Mouse (Mus musculus) hindbrain, embryonic 14.5 days (tissue): ENCODE results near the gene Ankrd34a. TPM values are rescaled to one million over a fixed set of nuclear protein-coding genes. Genes with fewer than 3 reads are reported as not detected.
A peak's percentile ranks its signal among the peaks of the same experiment; 100 is the strongest.
"Not testable (repeated sequence)": the region's sequence is repeated elsewhere in the genome, so short reads cannot be mapped to it uniquely, and the experiment has no call there.

Source experiments
- ATAC-seq: fragments of 200-750 bp; cut with Nextera tagmentation; 2 replicates; pipeline ENCODE4 v1.8.0; 2017; ENCODE audit warnings: moderate number of reproducible peaks, mild to moderate bottlenecking, moderate TSS enrichment, moderate library complexity; ENCODE audit not compliant: low FRiP score
- DNase-seq: peaks from one replicate; pipeline ENCODE4 v3.0.0-alpha.2; 2015; ENCODE audit warnings: low spot score
- H3K27ac ChIP-seq: fragments of 300-500 bp; sonication (generic); 2 replicates; pipeline ENCODE4 v1.5.1; 2014; ENCODE audit warnings: mild to moderate bottlenecking, moderate library complexity
- H3K27me3 ChIP-seq: fragments of 300-500 bp; sonication (generic); 2 replicates; pipeline ENCODE4 v1.6.1; 2014; ENCODE audit warnings: mild to moderate bottlenecking, low read length, mixed read lengths; ENCODE audit not compliant: control insufficient read depth, insufficient read depth
- H3K36me3 ChIP-seq: fragments of 300-500 bp; sonication (generic); replicated peaks from 2 replicates; pipeline ENCODE4 v1.6.1; 2014; ENCODE audit not compliant: control insufficient read depth, insufficient read depth
- H3K4me1 ChIP-seq: fragments of 300-500 bp; sonication (generic); replicated peaks from 2 replicates; pipeline ENCODE4 v1.6.1; 2014; ENCODE audit warnings: antibody characterized with exemption, low read length, mixed read lengths; ENCODE audit not compliant: control insufficient read depth, insufficient read depth
- H3K4me2 ChIP-seq: fragments of 300-500 bp; sonication (generic); replicated peaks from 2 replicates; pipeline ENCODE4 v1.6.1; 2014; ENCODE audit warnings: mild to moderate bottlenecking, moderate library complexity
- H3K4me3 ChIP-seq: fragments of 300-500 bp; sonication (generic); replicated peaks from 2 replicates; pipeline ENCODE4 v1.5.1; 2014; ENCODE audit warnings: mild to moderate bottlenecking, low read length
- H3K9ac ChIP-seq: fragments of 300-500 bp; sonication (generic); 2 replicates; pipeline ENCODE4 v1.6.1; 2014
- H3K9me3 ChIP-seq: fragments of 300-500 bp; sonication (generic); 2 replicates; pipeline ENCODE4 v1.6.1; 2016; ENCODE audit warnings: low read length; ENCODE audit not compliant: control insufficient read depth
- WGBS: fragments of 180-500 bp; shearing (Covaris S2); extraction: QIAGEN DNeasy Blood & Tissue Kit; methylation state at CpG from one replicate; pipeline ENCODE4 v1.1.7; 2014; 5-methylcytosine and 5-hydroxymethylcytosine counted together
- polyA plus RNA-seq: library from polyadenylated mRNA; unstranded; fragments of >200 nt; fragmentation: Nextera tagmentation; extraction: Ambion mirVana; gene quantifications from 2 replicates; pipeline ENCODE4 v1.2.1, GENCODE M21; 2014

The Ankrd34a gene
- polyA plus RNA-seq, 1 experiment from 2014 or later = 17.5 TPM

DNA sequence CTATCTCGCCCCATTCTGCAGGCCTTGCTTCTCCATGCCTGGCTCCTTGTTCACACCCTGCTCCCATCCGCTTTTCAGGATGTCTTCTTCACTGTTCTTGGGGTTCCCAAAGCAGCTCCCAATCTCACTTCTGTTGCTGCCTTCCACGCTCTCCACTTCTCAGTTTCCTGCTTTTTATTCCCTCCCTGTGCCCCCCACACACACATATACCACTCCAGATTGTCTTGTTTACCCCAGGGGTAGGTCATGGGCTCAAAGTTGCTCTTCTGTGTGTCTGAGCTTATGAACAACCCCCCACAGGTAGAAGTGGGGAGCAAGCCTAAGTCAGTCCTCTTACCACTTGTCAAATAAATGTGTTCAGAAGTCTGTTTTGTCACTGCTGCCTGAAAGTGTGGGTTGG, 3.0 kb downstream of the Ankrd34a start:
- H3K27me3 ChIP-seq = no peaks in the 10 kb centered on the region
- peaks cover 57% of the 10 kb centered on the region for H3K4me1 ChIP-seq
- no peak overlapping the region for H3K4me3 ChIP-seq
- no peak overlapping the region for H3K27ac ChIP-seq
- no peaks in the 10 kb centered on the region for H3K9me3 ChIP-seq
- H3K9ac ChIP-seq = no peak overlapping the region
- no peaks in the 10 kb centered on the region for H3K36me3 ChIP-seq
- 59% methylated on average over 3 of the region's 3 CpGs for WGBS
- DNase-seq (no peak), ATAC-seq (no peak)
- no peak overlapping the region for H3K4me2 ChIP-seq

DNA sequence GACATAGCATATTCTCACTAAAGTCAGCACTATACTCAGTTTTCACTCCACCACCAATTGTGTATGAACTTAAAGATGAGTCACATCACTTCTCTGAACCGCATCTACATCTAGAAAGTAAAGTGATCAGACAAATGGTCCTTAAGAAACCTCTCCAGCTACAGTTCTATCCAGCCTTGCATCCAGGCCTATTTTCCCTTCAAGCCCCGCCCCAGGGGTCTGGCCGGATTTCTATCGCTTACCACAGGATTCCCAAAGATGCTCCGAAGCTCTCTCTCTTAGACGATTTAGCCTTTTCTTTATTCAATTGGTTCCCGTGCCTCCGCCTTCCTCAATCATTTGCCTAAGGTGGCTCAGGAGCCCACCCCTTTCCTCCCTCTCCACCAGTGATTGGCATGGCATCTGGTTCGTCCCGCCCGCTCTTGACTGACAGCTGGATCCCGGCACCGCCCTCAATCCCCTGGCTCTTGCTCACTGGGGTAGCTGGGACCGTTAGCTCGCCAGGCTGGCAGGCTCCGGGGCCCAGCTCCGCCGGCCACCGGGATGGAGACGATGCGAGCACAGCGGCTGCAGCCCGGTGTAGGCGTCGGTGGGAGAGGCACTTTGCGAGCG, 4.3 kb downstream of the Ankrd34a start, which contains the start of gene Lix1l:
Gene Lix1l (plus strand): TSS at position 511 of the 612 bp plus-strand sequence.
- Histone ChIP-seq H3K4me3 (peak within 1 kb of the TSS; percentile 76), H3K4me1 (peaks cover 65% of the 10 kb centered on the region), H3K27me3 (no peaks in the 10 kb centered on the region), H3K27ac (peak within 1 kb of the TSS; percentile 91), H3K9ac (peak within 1 kb of the TSS; percentile 81), H3K4me2 (peak within 1 kb of the TSS; percentile 61), H3K9me3 (no peaks in the 10 kb centered on the region), H3K36me3 (no peaks in the 10 kb centered on the region)
- ATAC-seq = peak; percentile 94
- under 1% methylated on average over 27 of the region's 27 CpGs for WGBS
- DNase-seq = peak; percentile 89

DNA sequence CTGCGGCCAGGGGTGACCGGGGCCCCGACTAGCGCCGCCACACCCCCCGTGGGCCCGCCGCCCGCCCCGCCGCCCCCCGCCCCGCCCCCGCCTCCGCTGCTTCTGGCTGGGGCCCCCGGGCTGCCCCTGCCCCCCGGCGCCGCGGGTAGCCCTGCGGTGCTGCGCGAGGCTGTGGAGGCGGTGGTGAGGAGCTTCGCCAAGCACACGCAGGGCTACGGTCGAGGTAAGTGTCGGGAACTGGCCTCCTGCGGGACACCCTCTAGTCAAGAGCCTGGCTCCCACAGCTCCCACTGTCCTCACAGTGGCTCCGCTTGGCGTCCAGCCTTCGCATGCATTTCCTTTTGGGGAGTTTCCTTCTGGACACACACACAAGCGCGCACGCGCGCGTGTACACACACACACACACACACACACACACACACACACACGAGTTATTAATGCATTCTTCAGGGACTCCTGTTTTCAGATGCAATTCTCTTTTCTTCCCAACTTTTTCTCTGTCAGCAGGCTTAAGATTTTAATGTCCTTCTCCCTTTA, 4.9 kb downstream of the Ankrd34a start:
- Histone ChIP-seq H3K27ac (peak overlapping the region; percentile 91), H3K9me3 (no peaks in the 10 kb centered on the region), H3K9ac (peak overlapping the region; percentile 81), H3K36me3 (no peaks in the 10 kb centered on the region), H3K4me3 (peak overlapping the region; percentile 76), H3K27me3 (no peaks in the 10 kb centered on the region), H3K4me2 (peak overlapping the region; percentile 61), H3K4me1 (peaks cover 59% of the 10 kb centered on the region)
- under 1% methylated on average over 33 of the region's 40 CpGs for WGBS
- peak; percentile 61 for ATAC-seq
- DNase-seq = peak; percentile 76

DNA sequence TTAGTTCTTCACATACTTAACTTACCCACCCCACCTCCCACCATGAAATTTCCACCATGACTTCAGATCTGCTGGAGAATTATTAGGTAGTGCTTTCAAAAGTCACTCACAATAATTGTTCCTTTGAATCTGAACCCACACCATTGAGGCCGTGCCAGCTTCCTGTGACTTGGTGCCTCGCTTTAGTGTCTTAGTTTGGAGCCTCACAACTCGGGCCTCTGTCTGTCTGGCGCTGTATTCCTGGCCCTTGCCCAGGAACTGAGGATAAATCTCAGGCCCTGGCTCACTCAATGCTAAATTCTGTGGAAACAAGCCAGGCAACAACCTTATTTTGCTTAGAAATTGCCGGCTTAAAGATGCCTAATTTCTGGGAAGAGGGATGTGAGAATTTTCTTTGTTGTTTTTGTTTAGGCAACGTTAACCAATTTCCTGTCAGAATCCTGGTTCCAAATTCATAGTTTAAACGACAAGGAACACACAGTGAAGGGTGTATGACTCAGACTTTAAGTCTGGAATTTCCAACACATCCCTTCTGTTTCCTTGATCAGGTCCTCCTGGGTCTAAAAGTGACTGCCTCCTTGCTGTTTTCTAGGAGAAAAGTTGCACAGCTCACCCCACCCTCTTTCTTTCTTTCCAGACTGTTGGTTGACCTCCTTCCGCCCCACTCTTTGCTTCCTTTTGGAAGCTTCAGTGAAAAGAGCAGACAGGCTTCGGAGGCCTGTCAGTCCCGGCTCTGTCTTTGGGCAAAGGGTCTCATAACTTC, 5.7 kb downstream of the Ankrd34a start:
- DNase-seq = peak; percentile 46
- Histone ChIP-seq H3K27ac (peak overlapping the region; percentile 91), H3K4me1 (peaks cover 51% of the 10 kb centered on the region), H3K4me2 (peak overlapping the region; percentile 61), H3K9ac (peak overlapping the region; percentile 81), H3K27me3 (no peaks in the 10 kb centered on the region), H3K36me3 (no peaks in the 10 kb centered on the region), H3K9me3 (no peaks in the 10 kb centered on the region), H3K4me3 (peak overlapping the region; percentile 76)
- no peak for ATAC-seq
- WGBS = 10% methylated on average over 10 of the region's 10 CpGs

DNA sequence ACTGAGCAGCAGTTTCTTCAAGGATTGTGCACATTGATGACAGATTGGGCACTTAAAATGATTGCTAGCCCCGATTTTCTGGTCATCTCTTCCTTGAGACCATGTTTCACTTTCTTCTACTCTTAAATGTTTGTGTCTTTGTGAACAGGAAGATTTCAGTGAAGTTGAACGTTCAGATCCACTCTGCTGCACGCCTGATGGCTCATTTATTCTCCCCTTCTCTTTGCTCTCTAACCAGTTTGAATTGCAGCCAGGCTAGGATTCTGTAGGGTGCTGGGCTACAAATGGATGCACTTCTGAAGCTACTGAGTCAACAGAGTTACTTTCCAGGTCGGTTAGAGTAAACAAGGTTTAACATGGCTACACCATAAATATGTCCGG, 6.3 kb downstream of the Ankrd34a start:
- H3K4me1 ChIP-seq = peaks cover 47% of the 10 kb centered on the region
- H3K4me3 ChIP-seq = peak overlapping the region; percentile 76
- H3K27ac ChIP-seq = peak overlapping the region; percentile 91
- H3K9ac ChIP-seq = peak overlapping the region; percentile 81
- DNase-seq (no peak), ATAC-seq (no peak)
- peak overlapping the region; percentile 61 for H3K4me2 ChIP-seq
- WGBS = 21% methylated on average over 5 of the region's 5 CpGs
- no peaks in the 10 kb centered on the region for H3K27me3 ChIP-seq
- no peaks in the 10 kb centered on the region for H3K36me3 ChIP-seq
- no peaks in the 10 kb centered on the region for H3K9me3 ChIP-seq

DNA sequence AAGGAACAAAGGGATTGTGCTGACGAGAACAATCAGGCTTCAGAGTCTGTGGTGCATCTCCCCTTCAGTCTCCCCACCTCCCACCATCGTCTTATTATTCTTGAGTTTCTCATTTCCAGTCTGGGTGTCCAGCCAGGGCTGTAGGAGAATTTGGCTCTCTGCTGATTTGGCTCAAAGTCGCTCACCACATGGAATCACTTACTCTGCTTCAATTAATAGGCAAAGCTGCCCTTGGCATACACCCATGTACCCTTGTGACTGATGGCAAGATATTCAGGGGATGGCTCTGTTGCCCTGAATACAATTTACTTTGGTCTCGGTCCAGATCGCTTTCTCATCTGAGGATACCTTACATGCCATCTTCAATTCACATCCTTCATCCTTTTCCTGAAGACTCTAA, 6.9 kb downstream of the Ankrd34a start:
- H3K4me2 ChIP-seq = peak overlapping the region; percentile 61
- no peak for ATAC-seq
- H3K36me3 ChIP-seq = no peaks in the 10 kb centered on the region
- no peaks in the 10 kb centered on the region for H3K27me3 ChIP-seq
- WGBS = 31% methylated on average over 5 of the region's 5 CpGs
- DNase-seq = peak; percentile 59
- H3K4me1 ChIP-seq = peaks cover 47% of the 10 kb centered on the region
- H3K4me3 ChIP-seq = peak overlapping the region; percentile 76
- peak overlapping the region; percentile 91 for H3K27ac ChIP-seq
- no peaks in the 10 kb centered on the region for H3K9me3 ChIP-seq
- H3K9ac ChIP-seq = peak overlapping the region; percentile 81

DNA sequence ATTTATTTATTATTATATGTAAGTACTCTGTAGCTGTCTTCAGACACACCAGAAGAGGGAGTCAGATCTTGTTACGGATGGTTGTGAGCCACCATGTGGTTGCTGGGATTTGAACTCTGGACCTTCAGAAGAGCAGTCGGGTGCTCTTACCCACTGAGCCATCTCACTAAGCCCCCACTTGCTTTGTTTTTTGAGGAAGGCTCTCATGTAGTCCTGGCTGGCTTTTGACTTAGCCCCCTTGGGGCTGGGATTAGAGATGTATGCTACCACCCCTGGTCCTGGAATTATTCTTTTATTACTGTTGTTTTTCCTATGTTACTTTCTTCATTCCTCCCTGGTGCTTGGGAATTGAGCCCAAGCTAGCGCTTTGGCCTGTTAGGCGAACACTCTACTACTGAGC, 9.6 kb downstream of the Ankrd34a start:
- H3K27me3 ChIP-seq, H3K36me3 ChIP-seq, H3K9ac ChIP-seq, H3K4me2 ChIP-seq, ATAC-seq, DNase-seq, H3K27ac ChIP-seq, H3K9me3 ChIP-seq, H3K4me3 ChIP-seq: not testable (repeated sequence)
- H3K4me1 ChIP-seq = peaks cover 33% of the 10 kb centered on the region
- 90% methylated on average over 3 of the region's 4 CpGs for WGBS

DNA sequence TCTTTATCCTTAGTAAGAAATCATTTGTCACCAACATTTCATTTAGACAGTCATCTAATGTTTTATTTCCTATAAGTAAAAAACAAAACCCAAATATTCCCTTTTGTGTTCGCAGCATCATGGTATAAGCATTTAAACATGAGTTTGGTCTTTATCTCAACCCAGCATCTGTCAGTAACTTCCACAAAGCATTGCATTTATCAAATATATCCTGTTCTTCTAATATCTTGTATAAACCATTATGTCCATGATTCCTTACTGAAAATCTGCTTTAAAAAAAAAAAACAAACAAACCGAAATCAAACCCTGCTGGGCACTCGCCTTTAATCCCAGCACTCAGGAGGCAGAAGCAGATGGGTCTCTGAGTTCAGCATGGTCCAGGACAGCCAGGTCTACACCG, 10.2 kb downstream of the Ankrd34a start:
- no peak overlapping the region for H3K4me3 ChIP-seq
- no peak overlapping the region for H3K4me2 ChIP-seq
- peaks cover 33% of the 10 kb centered on the region for H3K4me1 ChIP-seq
- H3K9ac ChIP-seq = no peak overlapping the region
- H3K9me3 ChIP-seq = no peaks in the 10 kb centered on the region
- no peaks in the 10 kb centered on the region for H3K27me3 ChIP-seq
- ATAC-seq (no peak), DNase-seq (no peak)
- WGBS = 92% methylated on average over 4 of the region's 4 CpGs
- H3K27ac ChIP-seq = no peak overlapping the region
- 0 out of 2 replicates have a peak, but pooled peaks cover 6% of the 10 kb centered on the region for H3K36me3 ChIP-seq

DNA sequence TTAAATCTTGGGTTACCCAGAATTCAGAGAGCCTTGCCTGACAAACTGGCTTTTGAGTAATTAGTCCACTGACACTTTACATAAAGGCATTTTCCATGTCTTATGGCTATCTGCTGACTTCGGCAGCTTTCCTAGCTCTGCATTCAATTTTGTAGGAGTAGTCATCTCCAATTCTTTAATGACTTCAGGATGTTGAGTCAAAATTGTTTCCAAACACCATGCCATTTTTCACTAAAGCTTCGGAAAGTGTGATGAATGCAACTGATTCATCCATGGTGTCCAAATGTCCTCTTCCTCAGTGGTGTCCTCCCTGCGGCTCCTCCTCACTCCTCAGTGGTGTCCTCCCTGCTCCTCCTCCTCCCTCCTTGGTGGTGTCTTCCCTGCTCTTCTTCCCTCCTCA, 21.5 kb downstream of the Ankrd34a start:
- Histone ChIP-seq H3K27me3 (no peaks in the 10 kb centered on the region), H3K9ac (no peak overlapping the region), H3K27ac (no peak overlapping the region), H3K9me3 (no peaks in the 10 kb centered on the region), H3K4me1 (no peaks in the 10 kb centered on the region), H3K4me2 (no peak overlapping the region), H3K36me3 (peaks cover 80% of the 10 kb centered on the region), H3K4me3 (no peak overlapping the region)
- no peak for ATAC-seq
- no peak for DNase-seq
- 91% methylated on average over 3 of the region's 3 CpGs for WGBS
